Mouse (Mus musculus) liver, embryonic 16.5 days (tissue): ENCODE data around the gene Pdlim4. TPM values are rescaled to one million over a fixed set of nuclear protein-coding genes. Genes with fewer than 3 reads are reported as not detected.
A peak's percentile ranks its signal among the peaks of the same experiment; 100 is the strongest.

Source experiments
- ATAC-seq: fragments of 200-750 bp; cut with Nextera tagmentation; 2 replicates; pipeline ENCODE4 v1.8.0; 2017; ENCODE audit warnings: low read depth, mild to moderate bottlenecking, moderate number of reproducible peaks, moderate library complexity
- H3K27ac ChIP-seq: fragments of 300-500 bp; sonication (generic); 2 replicates; pipeline ENCODE4 v1.5.1; 2014; ENCODE audit warnings: mild to moderate bottlenecking, low read length
- H3K27me3 ChIP-seq: fragments of 300-500 bp; sonication (generic); 2 replicates; pipeline ENCODE4 v1.6.1; 2014; ENCODE audit warnings: low read depth, low read length, mixed read lengths; ENCODE audit not compliant: control insufficient read depth, insufficient read depth
- H3K36me3 ChIP-seq: fragments of 300-500 bp; sonication (generic); 2 replicates; pipeline ENCODE4 v1.6.1; 2014; ENCODE audit warnings: mild to moderate bottlenecking; ENCODE audit not compliant: control insufficient read depth, insufficient read depth
- H3K4me1 ChIP-seq: fragments of 300-500 bp; sonication (generic); 2 replicates; pipeline ENCODE4 v1.6.1; 2014; ENCODE audit warnings: low read depth, low read length, mixed read lengths; ENCODE audit not compliant: control insufficient read depth
- H3K4me2 ChIP-seq: fragments of 300-500 bp; sonication (generic); 2 replicates; pipeline ENCODE4 v1.6.1; 2014; ENCODE audit warnings: low read depth, low read length, mixed read lengths
- H3K4me3 ChIP-seq: fragments of 300-500 bp; sonication (generic); 2 replicates; pipeline ENCODE4 v1.5.1; 2014; ENCODE audit warnings: low read depth, mild to moderate bottlenecking, low read length
- H3K9ac ChIP-seq: fragments of 300-500 bp; sonication (generic); 2 replicates; pipeline ENCODE4 v1.6.1; 2014; ENCODE audit warnings: low read depth, low read length
- H3K9me3 ChIP-seq: fragments of 300-500 bp; sonication (generic); replicated peaks from 2 replicates; pipeline ENCODE4 v1.6.1; 2016; ENCODE audit warnings: low read length; ENCODE audit not compliant: control insufficient read depth
- WGBS: fragments of 180-500 bp; shearing (Covaris S2); extraction: QIAGEN DNeasy Blood & Tissue Kit; methylation state at CpG from one replicate; pipeline ENCODE4 v1.1.7; 2014; ENCODE audit not compliant: insufficient replicate concordance; 5-methylcytosine and 5-hydroxymethylcytosine counted together
- polyA plus RNA-seq: library from polyadenylated mRNA; unstranded; fragments of >200 nt; fragmentation: Nextera tagmentation; extraction: Ambion mirVana; gene quantifications from 2 replicates; pipeline ENCODE4 v1.2.1, GENCODE M21; 2015

The Pdlim4 gene
- polyA plus RNA-seq, 1 experiment from 2014 or later: 4.0 TPM

GRCm38 (mm10) chr11:54060316-54060715 lies 8.5 kb downstream of the Pdlim4 start:
- no peaks in the 10 kb centered on the region for H3K27me3 ChIP-seq
- ATAC-seq: no peak
- no peak overlapping the region for H3K9ac ChIP-seq
- no peaks in the 10 kb centered on the region for H3K9me3 ChIP-seq
- WGBS: 64% methylated on average over 9 of the region's 9 CpGs
- no peak overlapping the region for H3K4me3 ChIP-seq
- H3K4me2 ChIP-seq: no peak overlapping the region
- no peaks in the 10 kb centered on the region for H3K4me1 ChIP-seq
- no peak overlapping the region for H3K27ac ChIP-seq
- no peaks in the 10 kb centered on the region for H3K36me3 ChIP-seq

DNA sequence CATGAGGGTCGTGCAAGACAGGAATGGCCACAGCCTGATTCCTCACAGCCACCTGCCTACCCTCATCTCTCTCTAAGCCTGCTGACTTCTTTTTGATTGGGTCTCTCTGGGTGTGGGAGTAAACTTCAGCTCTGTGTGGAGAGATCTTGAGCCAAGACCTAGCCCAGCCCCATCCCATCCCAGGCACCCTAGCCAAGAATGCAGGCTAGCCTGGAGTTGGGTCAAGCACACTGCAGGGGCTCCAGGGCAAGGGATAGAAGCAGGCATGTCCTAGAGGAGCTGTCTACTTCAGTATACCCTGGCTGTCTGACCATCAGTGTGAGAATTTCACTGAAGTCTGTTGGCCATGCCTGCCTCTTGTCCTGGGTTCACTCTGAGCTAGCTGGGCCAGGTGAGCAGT lies 9.3 kb downstream of the Pdlim4 start:
- Histone ChIP-seq H3K27ac (no peak overlapping the region), H3K4me1 (no peaks in the 10 kb centered on the region), H3K4me2 (no peak overlapping the region), H3K9ac (no peak overlapping the region), H3K4me3 (no peak overlapping the region), H3K9me3 (no peaks in the 10 kb centered on the region), H3K27me3 (no peaks in the 10 kb centered on the region), H3K36me3 (no peaks in the 10 kb centered on the region)
- WGBS: 29% methylated on average over 1 of the region's 1 CpGs
- no peak for ATAC-seq

- no peak overlapping the region for H3K27ac ChIP-seq
- no peaks in the 10 kb centered on the region for H3K36me3 ChIP-seq
- H3K4me1 ChIP-seq: no peaks in the 10 kb centered on the region
- no peak for ATAC-seq
- 48% methylated on average over 6 of the region's 6 CpGs for WGBS
- H3K9me3 ChIP-seq: no peaks in the 10 kb centered on the region
- H3K4me2 ChIP-seq: no peak overlapping the region
- H3K27me3 ChIP-seq: no peaks in the 10 kb centered on the region
- no peak overlapping the region for H3K4me3 ChIP-seq
- no peak overlapping the region for H3K9ac ChIP-seq
Observed at GRCm38 (mm10) chr11:54058643-54059042, 10.2 kb downstream of the Pdlim4 start.

DNA sequence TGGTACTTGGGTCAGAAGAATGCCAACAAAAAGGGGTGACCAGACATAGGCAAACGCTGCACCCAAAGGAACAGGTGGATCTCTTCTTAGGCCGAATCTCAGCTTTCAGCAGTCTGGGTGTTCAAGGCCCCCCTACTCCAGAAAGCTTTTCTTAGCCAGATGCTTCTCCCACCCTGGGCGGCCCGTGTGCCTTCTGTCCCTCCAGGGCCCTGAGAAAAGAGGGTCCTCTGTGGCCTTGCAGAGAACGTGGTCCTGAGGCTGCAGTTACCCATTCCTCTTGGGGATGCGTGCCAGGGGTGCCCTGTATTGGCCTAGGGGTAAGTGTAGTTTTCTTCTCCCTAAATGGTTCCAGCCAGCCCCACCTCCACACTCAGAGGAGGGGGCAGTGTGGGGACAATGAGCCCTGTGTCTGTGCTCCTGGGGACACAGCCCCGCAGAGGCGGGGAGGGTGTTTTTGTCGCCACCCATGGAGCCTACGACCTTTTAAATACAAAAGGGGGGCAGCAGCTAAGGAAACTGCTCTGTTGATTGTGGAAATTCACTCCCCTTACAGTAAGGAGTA lies 10.7 kb downstream of the Pdlim4 start:
- no peaks in the 10 kb centered on the region for H3K36me3 ChIP-seq
- H3K9ac ChIP-seq: no peak overlapping the region
- no peak overlapping the region for H3K27ac ChIP-seq
- H3K4me1 ChIP-seq: peaks cover 3% of the 10 kb centered on the region
- no peak overlapping the region for H3K4me2 ChIP-seq
- WGBS: 67% methylated on average over 10 of the region's 10 CpGs
- ATAC-seq: no peak
- H3K27me3 ChIP-seq: no peaks in the 10 kb centered on the region
- H3K9me3 ChIP-seq: no peaks in the 10 kb centered on the region
- H3K4me3 ChIP-seq: no peak overlapping the region

GRCm38 (mm10) chr11:54057428-54057827 lies 11.4 kb downstream of the Pdlim4 start:
- no peak for ATAC-seq
- no peaks in the 10 kb centered on the region for H3K27me3 ChIP-seq
- no peak overlapping the region for H3K4me2 ChIP-seq

GRCm38 (mm10) chr11:54056132-54056531 lies 12.7 kb downstream of the Pdlim4 start:
- Histone ChIP-seq H3K27me3 (no peaks in the 10 kb centered on the region), H3K27ac (no peak overlapping the region), H3K36me3 (no peaks in the 10 kb centered on the region), H3K4me2 (no peak overlapping the region), H3K9ac (no peak overlapping the region; the same call in 1 of the 2 replicates), H3K9me3 (no peaks in the 10 kb centered on the region), H3K4me1 (peaks cover 5% of the 10 kb centered on the region), H3K4me3 (no peak overlapping the region)
- peak; percentile 59 for ATAC-seq
- 51% methylated on average over 8 of the region's 8 CpGs for WGBS

More at GRCm38 (mm10) chr11:54057428-54057827, 11.4 kb downstream of the Pdlim4 start:
- WGBS: 46% methylated on average over 2 of the region's 2 CpGs
- H3K4me3 ChIP-seq: no peak overlapping the region
- H3K9ac ChIP-seq: no peak overlapping the region
- no peaks in the 10 kb centered on the region for H3K9me3 ChIP-seq
- H3K36me3 ChIP-seq: no peaks in the 10 kb centered on the region
- H3K27ac ChIP-seq: no peak overlapping the region
- peaks cover 5% of the 10 kb centered on the region for H3K4me1 ChIP-seq

- no peak for ATAC-seq
- H3K4me3 ChIP-seq: no peak overlapping the region
- H3K4me1 ChIP-seq: peaks cover 5% of the 10 kb centered on the region
- H3K36me3 ChIP-seq: no peaks in the 10 kb centered on the region
- H3K9ac ChIP-seq: no peak overlapping the region
- WGBS: 19% methylated on average over 6 of the region's 6 CpGs
- H3K9me3 ChIP-seq: no peaks in the 10 kb centered on the region
- no peak overlapping the region for H3K4me2 ChIP-seq
- no peak overlapping the region for H3K27ac ChIP-seq
- H3K27me3 ChIP-seq: no peaks in the 10 kb centered on the region
Observed at GRCm38 (mm10) chr11:54054257-54054656, 14.6 kb downstream of the Pdlim4 start.

- Histone ChIP-seq H3K27ac (no peak overlapping the region), H3K27me3 (no peaks in the 10 kb centered on the region), H3K4me2 (no peak overlapping the region), H3K4me3 (no peak overlapping the region), H3K4me1 (peaks cover 5% of the 10 kb centered on the region), H3K9me3 (no peaks in the 10 kb centered on the region), H3K9ac (no peak overlapping the region), H3K36me3 (no peaks in the 10 kb centered on the region)
- WGBS: 44% methylated on average over 7 of the region's 7 CpGs
- ATAC-seq: no peak
Observed at GRCm38 (mm10) chr11:54053090-54053489, 15.7 kb downstream of the Pdlim4 start.

GRCm38 (mm10) chr11:54052128-54052527 lies 16.7 kb downstream of the Pdlim4 start:
- Histone ChIP-seq H3K36me3 (no peaks in the 10 kb centered on the region), H3K4me2 (no peak overlapping the region), H3K4me3 (no peak overlapping the region), H3K4me1 (peaks cover 5% of the 10 kb centered on the region), H3K27ac (no peak overlapping the region), H3K27me3 (no peaks in the 10 kb centered on the region), H3K9ac (no peak overlapping the region), H3K9me3 (no peaks in the 10 kb centered on the region)
- 78% methylated on average over 5 of the region's 5 CpGs for WGBS
- no peak for ATAC-seq
